Mouse (Mus musculus): Measurements from ENCODE around the gene Gsdma2. TPM values are rescaled to one million over a fixed set of nuclear protein-coding genes. Genes with fewer than 3 reads are reported as not detected.
"Not testable (repeated sequence)": the region's sequence is repeated elsewhere in the genome, so short reads cannot be mapped to it uniquely, and the experiment has no call there.

The Gsdma2 gene
- total and polyA plus RNA-seq, 2 experiments from 2014 or later, result not detected

GRCm38 (mm10) chr11:98635312-98635970 is 11.1 kb upstream of the Gsdma2 start:
- H3K4me3 ChIP-seq (ENCODE audit: low read length); H3K9me3 ChIP-seq (ENCODE audit: low read length); H3K4me2 ChIP-seq (ENCODE audit: low read depth, low read length); H3K27me3 ChIP-seq (ENCODE audit: insufficient read depth, low read length); H3K27ac ChIP-seq; ATAC-seq; H3K36me3 ChIP-seq (ENCODE audit: insufficient read depth, low read length); DNase-seq (ENCODE audit: low spot score); H3K9ac ChIP-seq (replicated peaks; ENCODE audit: low read length); H3K4me1 ChIP-seq (ENCODE audit: insufficient read depth, low read length): not testable (repeated sequence)
- WGBS, result 38% methylated on average over 10 of the region's 10 CpGs
- peak; percentile 46 for TF ChIP-seq CTCF (IDR thresholded peaks at IDR 0.05; ENCODE audit: low read depth)

- no peak overlapping the region for H3K27ac ChIP-seq
- DNase-seq (ENCODE audit: low spot score) (no peak), ATAC-seq (no peak)
- WGBS, result 65% methylated on average over 1 of the region's 1 CpGs
- no peaks in the 10 kb centered on the region for H3K4me1 ChIP-seq (ENCODE audit: insufficient read depth, low read length)
- H3K4me2 ChIP-seq (ENCODE audit: low read depth, low read length), result no peak overlapping the region
- H3K4me3 ChIP-seq (ENCODE audit: low read length), result no peak overlapping the region
- H3K9me3 ChIP-seq (ENCODE audit: low read length), result no peaks in the 10 kb centered on the region
- no peaks in the 10 kb centered on the region for H3K36me3 ChIP-seq (ENCODE audit: insufficient read depth, low read length)
- no peak overlapping the region for H3K9ac ChIP-seq (replicated peaks; ENCODE audit: low read length)
- TF ChIP-seq CTCF (IDR thresholded peaks at IDR 0.05; ENCODE audit: low read depth), result no peak
- no peaks in the 10 kb centered on the region for H3K27me3 ChIP-seq (ENCODE audit: insufficient read depth, low read length)
Measured at GRCm38 (mm10) chr11:98637501-98637900, 9.1 kb upstream of the Gsdma2 start.

GRCm38 (mm10) chr11:98640091-98640490 is 6.5 kb upstream of the Gsdma2 start:
- 70% methylated on average over 5 of the region's 5 CpGs for WGBS
- Histone ChIP-seq H3K4me3 (ENCODE audit: low read length) (no peak overlapping the region), H3K27ac (no peak overlapping the region), H3K4me1 (ENCODE audit: insufficient read depth, low read length) (no peaks in the 10 kb centered on the region), H3K9ac (replicated peaks; ENCODE audit: low read length) (no peak overlapping the region), H3K36me3 (ENCODE audit: insufficient read depth, low read length) (no peaks in the 10 kb centered on the region), H3K4me2 (ENCODE audit: low read depth, low read length) (no peak overlapping the region), H3K9me3 (ENCODE audit: low read length) (no peaks in the 10 kb centered on the region), H3K27me3 (ENCODE audit: insufficient read depth, low read length) (no peaks in the 10 kb centered on the region)
- DNase-seq (ENCODE audit: low spot score), result no peak
- no peak for ATAC-seq
- TF ChIP-seq CTCF (IDR thresholded peaks at IDR 0.05; ENCODE audit: low read depth), result no peak

GRCm38 (mm10) chr11:98644757-98645156 is 1.8 kb upstream of the Gsdma2 start:
- Histone ChIP-seq H3K27ac (no peak overlapping the region), H3K4me3 (ENCODE audit: low read length) (no peak overlapping the region), H3K9ac (replicated peaks; ENCODE audit: low read length) (no peak overlapping the region), H3K4me1 (ENCODE audit: insufficient read depth, low read length) (no peaks in the 10 kb centered on the region), H3K4me2 (ENCODE audit: low read depth, low read length) (no peak overlapping the region), H3K27me3 (ENCODE audit: insufficient read depth, low read length) (no peaks in the 10 kb centered on the region), H3K36me3 (ENCODE audit: insufficient read depth, low read length) (no peaks in the 10 kb centered on the region), H3K9me3 (ENCODE audit: low read length) (no peaks in the 10 kb centered on the region)
- ATAC-seq (no peak), DNase-seq (ENCODE audit: low spot score) (no peak)
- 78% methylated on average over 3 of the region's 3 CpGs for WGBS
- no peak for TF ChIP-seq CTCF (IDR thresholded peaks at IDR 0.05; ENCODE audit: low read depth)

GRCm38 (mm10) chr11:98645946-98646345 is 613 bp upstream of the Gsdma2 start:
- ATAC-seq (no peak), DNase-seq (ENCODE audit: low spot score) (no peak)
- no peaks in the 10 kb centered on the region for H3K36me3 ChIP-seq (ENCODE audit: insufficient read depth, low read length)
- no peaks in the 10 kb centered on the region for H3K27me3 ChIP-seq (ENCODE audit: insufficient read depth, low read length)
- no peak for TF ChIP-seq CTCF (IDR thresholded peaks at IDR 0.05; ENCODE audit: low read depth)
- 78% methylated on average over 2 of the region's 2 CpGs for WGBS
- H3K9me3 ChIP-seq (ENCODE audit: low read length), result no peaks in the 10 kb centered on the region
- H3K27ac ChIP-seq, result no peak overlapping the region
- no peak overlapping the region for H3K4me2 ChIP-seq (ENCODE audit: low read depth, low read length)
- H3K4me1 ChIP-seq (ENCODE audit: insufficient read depth, low read length), result no peaks in the 10 kb centered on the region
- H3K9ac ChIP-seq (replicated peaks; ENCODE audit: low read length), result no peak overlapping the region
- no peak overlapping the region for H3K4me3 ChIP-seq (ENCODE audit: low read length)

- peak; percentile 62 for DNase-seq (ENCODE audit: low spot score)
- H3K9ac ChIP-seq (replicated peaks; ENCODE audit: low read length); H3K9me3 ChIP-seq (ENCODE audit: low read length); H3K27ac ChIP-seq; H3K4me1 ChIP-seq (ENCODE audit: insufficient read depth, low read length); H3K27me3 ChIP-seq (ENCODE audit: insufficient read depth, low read length); H3K4me2 ChIP-seq (ENCODE audit: low read depth, low read length); H3K4me3 ChIP-seq (ENCODE audit: low read length); H3K36me3 ChIP-seq (ENCODE audit: insufficient read depth, low read length): not testable (repeated sequence)
- 16% methylated on average over 7 of the region's 7 CpGs for WGBS
- peak; percentile 71 for TF ChIP-seq CTCF (IDR thresholded peaks at IDR 0.05; ENCODE audit: low read depth)
- ATAC-seq, result peak; percentile 63; the same call in 1 of the 2 replicates
Measured at GRCm38 (mm10) chr11:98655076-98655475, 8.5 kb downstream of the Gsdma2 start.

GRCm38 (mm10) chr11:98660517-98660916 is 14.0 kb downstream of the Gsdma2 start:
- WGBS, result 3% methylated on average over 6 of the region's 6 CpGs
- no peak for ATAC-seq
- Histone ChIP-seq H3K4me2 (ENCODE audit: low read depth, low read length) (0 out of 2 replicates have a peak overlapping the region, but pooled peaks have one; percentile 23), H3K27me3 (ENCODE audit: insufficient read depth, low read length) (no peaks in the 10 kb centered on the region), H3K9ac (replicated peaks; ENCODE audit: low read length) (no peak overlapping the region), H3K9me3 (ENCODE audit: low read length) (no peaks in the 10 kb centered on the region), H3K4me3 (ENCODE audit: low read length) (no peak overlapping the region), H3K4me1 (ENCODE audit: insufficient read depth, low read length) (no peaks in the 10 kb centered on the region), H3K36me3 (ENCODE audit: insufficient read depth, low read length) (no peaks in the 10 kb centered on the region), H3K27ac (no peak overlapping the region)
- DNase-seq (ENCODE audit: low spot score), result peak; percentile 83
- TF ChIP-seq CTCF (IDR thresholded peaks at IDR 0.05; ENCODE audit: low read depth), result peak; percentile 92
